Mouse (Mus musculus): ENCODE measurements around the gene Ggct. TPM values are rescaled to one million over a fixed set of nuclear protein-coding genes. Genes with fewer than 3 reads are reported as not detected.

The Ggct gene
- 10 to 100 TPM in 1 of 2 experiments, 1 to 10 TPM in 1; 7.1 to 13.2 TPM for total RNA-seq (2021)
- long read RNA-seq, experiment 1, partial matches to known transcripts: 5 of 11 reads
- long read RNA-seq, experiment 1, other reads (novel, unspliced or antisense): 0 of 11 reads
- long read RNA-seq, experiment 2, partial matches to known transcripts: 0 of 1 reads
- long read RNA-seq, experiment 2, other reads (novel, unspliced or antisense): 0 of 1 reads

DNA sequence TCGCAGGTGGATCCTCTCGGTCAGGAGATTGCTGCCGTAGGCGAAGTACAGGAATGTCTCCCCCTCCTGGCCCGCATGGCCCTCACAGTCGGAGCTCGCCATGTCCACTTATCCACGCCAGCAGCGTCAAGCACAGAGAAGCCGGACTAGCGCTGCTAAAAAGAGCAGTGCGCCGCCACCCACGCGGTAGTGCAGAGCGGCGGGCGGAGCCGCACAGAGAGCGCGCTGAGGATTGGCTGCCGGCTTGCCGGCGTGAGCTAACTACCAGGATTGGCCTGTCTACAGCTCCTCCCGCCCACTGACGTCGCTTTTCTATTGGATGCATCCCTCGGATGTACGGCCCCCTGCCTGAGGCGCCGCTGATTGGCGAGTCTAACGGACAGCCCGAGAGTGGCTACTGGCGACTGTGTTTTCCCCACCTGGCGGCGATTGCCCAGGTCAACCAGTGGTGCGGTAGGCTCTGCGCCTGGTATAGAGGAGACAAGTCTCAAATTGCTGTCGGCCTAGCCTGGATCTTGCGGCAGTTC lies at the start of gene Ggct:
Gene Ggct (minus strand): TSS at position 217 of the 527 bp plus-strand sequence.
- peak; percentile 86 to 88 for DNase-seq (ENCODE audit: low spot score in 2 of 2)

DNA sequence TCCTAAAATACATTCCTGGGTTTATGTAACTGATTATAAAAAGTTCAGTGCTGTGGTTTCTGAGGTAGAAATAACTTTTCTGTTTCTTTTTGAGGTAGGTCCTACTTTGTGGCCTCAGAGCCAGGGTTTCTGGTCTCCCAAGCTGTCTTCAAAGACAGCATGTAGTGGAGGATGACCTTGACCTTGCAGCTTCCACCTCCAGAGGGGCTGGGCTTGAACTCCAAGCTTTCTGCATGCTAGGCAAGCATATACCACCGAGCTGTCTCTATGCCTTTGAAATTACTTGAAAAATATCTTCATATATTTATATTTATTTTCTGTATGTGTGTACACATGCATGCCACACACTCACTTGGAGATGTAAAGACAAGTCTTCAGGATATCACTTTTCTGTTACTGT lies 47.3 kb upstream of the Ggct start:
- DNase-seq (ENCODE audit: low spot score in 2 of 2): no peak

GRCm38 (mm10) chr6:55039446-55039783 lies 46.7 kb upstream of the Ggct start:
- no peak for DNase-seq (ENCODE audit: low spot score in 2 of 2)

DNA sequence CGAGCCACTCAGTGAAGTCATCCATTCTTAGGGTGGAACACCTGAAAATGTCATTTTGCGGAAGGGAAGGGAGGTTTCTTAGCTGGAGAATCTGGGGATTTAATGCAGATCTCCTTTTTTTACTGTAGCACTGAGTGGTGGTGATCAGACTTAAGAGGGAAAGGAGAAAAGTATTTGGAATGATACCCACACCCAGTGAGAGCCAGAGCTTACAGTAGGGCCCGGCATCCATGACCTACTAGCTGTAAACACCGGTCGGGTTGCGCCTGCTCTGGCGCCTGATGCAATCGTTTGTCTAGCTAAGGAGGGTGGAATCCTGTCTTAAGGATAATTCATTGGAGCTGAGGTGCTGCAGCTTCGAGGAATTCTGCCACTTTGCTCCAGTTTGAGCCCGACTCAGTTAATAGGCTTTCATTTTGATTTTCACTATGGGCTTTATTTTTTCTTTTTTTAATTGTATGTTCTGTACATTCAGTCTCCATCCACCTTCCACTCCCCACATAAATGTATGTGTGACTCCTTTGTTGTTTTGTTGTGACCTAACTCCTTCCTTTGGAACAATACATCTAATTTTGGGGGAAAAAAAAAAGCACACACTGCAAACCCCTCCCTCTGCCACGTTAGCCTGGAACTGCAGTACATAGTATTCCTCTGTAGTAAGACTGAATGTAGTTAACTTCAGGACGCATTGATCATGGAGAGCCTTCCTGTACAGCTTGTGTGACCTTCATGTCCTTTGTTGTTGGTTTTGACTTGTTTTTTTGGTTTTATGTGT lies 46.1 kb upstream of the Ggct start:
- DNase-seq (ENCODE audit: low spot score in 2 of 2): no peak

GRCm38 (mm10) chr6:55037799-55038670 lies 45.3 kb upstream of the Ggct start, which contains the start of gene Gars:
Gene Gars, plus strand, starts transcription at chr6:55038007.
- peak; percentile 64 to 72 for DNase-seq (ENCODE audit: low spot score in 2 of 2)

DNA sequence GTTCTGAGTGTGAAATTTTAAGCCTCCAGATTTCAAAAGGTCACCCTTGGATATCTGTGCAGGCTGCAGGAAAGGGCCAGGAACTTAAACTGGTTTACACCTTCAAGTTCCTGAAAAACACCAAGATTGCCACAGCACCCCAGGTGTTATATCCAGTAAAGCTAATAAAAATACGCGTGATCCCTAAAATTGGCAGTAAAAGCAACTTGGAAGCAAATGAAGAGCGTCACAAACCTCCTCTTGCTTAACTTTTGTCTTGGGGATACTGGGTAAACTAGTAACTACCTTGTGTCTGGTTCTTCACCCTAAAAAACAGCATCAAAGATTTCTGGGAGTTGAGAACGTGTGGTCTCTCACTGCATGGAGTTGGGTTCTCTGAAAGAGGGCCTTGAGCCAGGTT lies 44.0 kb upstream of the Ggct start:
- DNase-seq (ENCODE audit: low spot score in 2 of 2): no peak

- no peak for DNase-seq (ENCODE audit: low spot score in 2 of 2)
These were observed 34.9 kb upstream of the Ggct start for GRCm38 (mm10) chr6:55027642-55028041.

- DNase-seq (ENCODE audit: low spot score in 2 of 2): no peak
These were observed 29.1 kb upstream of the Ggct start for GRCm38 (mm10) chr6:55021806-55022205.

DNA sequence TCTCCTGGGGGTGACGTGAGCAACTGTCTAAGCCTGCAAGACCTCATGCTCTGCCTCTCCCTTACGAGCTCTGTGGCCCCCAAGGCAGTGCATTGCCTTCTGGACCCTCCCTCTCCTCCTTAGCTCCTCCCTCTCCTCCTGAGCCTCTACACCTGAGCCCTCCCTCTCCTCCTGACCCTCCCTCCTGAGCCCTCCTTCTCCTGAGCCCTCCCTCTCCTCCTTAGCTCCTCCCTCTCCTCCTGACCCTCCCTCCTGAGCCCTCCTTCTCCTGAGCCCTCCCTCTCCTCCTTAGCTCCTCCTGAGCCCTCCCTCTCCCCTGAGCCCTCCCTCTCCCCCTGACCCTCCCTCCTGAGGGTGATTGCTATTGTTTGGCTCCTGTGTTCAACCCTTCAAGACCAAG lies 25.7 kb upstream of the Ggct start:
- no peak for DNase-seq (ENCODE audit: low spot score in 2 of 2)

DNA sequence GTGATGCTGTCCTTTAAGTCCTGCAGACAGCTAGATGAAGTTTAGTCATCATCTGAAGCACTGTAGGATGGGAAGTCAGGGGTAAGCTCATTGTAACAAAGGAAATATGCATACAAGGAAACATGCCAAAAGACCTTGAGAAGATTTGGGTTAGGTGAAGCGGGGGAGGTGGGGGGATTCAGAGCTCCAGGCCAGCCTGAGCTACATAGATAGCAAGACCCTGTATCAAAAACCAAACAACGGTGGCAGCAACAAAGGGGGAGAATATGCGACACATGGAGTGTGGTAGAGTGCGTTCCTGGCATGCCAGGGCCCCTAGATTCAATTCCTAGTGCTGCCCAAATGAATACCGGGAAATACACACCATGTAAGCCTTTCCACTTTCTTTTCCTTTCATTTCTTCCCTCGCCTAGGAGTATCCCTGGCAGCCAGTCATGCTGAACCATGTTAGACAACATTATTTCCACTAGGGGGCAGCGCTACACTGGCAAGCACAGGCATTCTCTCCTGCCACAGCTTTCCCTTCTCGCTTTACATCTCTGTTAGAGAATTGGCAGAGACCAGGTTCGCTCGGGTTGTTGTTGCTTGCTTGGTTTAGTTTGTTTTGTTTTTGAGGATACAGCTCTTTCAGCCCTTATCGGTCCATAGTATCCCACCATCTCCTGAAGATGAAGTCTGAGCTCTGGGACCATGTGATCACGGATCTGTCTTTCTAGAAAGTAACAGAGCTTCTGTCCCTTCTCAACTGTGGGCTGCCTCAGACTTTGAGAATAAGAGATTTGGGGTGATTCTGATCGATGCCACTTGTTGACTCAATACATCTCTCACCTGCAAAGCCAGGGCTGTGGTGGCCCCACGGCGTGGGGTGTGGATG lies 24.2 kb upstream of the Ggct start:
- peak in 1 of 2 experiments; percentile 28 for DNase-seq (ENCODE audit: low spot score in 2 of 2)

GRCm38 (mm10) chr6:55016236-55016635 lies 23.5 kb upstream of the Ggct start:
- no peak for DNase-seq (ENCODE audit: low spot score in 2 of 2)

DNA sequence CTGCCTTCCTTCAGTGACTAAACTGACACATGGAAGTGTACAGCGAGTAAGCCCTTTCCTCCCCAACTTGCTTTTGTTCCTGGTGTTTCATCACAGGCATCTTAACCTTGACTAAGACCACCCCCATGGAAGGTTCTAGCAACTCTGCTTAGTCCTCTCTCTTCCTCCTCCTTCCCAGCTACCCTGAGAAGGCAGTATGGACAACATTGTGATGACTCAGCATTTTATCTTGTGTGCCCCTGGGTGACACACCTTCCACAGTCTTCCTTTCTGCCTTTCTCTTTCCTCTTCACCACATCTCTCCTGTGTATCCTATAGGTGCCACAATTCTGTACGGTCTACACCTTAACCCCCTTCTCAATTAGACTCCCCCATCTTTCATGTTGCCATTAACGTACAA lies 21.4 kb upstream of the Ggct start:
- DNase-seq (ENCODE audit: low spot score in 2 of 2): no peak

GRCm38 (mm10) chr6:55012516-55012915 lies 19.8 kb upstream of the Ggct start:
- no peak for DNase-seq (ENCODE audit: low spot score in 2 of 2)

DNA sequence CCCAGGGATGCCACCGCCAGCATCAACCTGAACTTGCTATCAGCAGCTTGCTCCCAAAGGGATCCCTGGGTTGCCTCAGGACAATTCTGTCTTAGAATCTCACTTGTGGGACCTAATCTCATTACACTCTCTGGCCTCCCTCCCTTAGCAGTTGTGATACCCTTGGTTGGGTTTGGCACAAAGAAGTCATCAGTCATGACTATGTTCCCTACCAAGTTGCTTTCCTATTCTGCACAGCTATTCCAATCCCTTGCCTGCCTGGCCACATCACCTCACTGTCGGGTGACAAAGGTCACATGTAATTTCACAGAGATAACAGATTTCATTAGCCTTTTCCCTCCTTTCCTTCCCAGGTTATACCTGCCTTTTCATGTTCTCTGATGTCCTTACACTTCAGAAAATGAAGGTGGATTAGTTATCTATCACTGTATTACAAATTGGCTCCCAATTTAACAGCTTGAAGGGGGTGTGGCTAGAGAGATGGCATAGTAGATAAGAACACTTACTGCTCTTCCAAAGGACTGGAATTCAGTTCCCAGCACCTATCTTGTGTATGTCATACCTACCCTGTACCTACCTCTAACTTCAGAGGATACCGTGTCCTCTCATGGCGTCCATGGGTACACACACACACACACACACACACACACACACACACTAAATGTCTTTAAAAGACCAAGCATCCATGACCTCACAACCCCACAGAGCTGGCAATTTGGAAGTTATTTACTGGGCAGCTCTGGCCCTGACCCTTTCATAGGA lies 17.8 kb upstream of the Ggct start:
- DNase-seq (ENCODE audit: low spot score in 2 of 2): no peak

GRCm38 (mm10) chr6:55009391-55010230 lies 16.9 kb upstream of the Ggct start:
- DNase-seq (ENCODE audit: low spot score in 2 of 2): no peak

GRCm38 (mm10) chr6:55008401-55008800 lies 15.7 kb upstream of the Ggct start:
- DNase-seq (ENCODE audit: low spot score in 2 of 2): no peak

DNA sequence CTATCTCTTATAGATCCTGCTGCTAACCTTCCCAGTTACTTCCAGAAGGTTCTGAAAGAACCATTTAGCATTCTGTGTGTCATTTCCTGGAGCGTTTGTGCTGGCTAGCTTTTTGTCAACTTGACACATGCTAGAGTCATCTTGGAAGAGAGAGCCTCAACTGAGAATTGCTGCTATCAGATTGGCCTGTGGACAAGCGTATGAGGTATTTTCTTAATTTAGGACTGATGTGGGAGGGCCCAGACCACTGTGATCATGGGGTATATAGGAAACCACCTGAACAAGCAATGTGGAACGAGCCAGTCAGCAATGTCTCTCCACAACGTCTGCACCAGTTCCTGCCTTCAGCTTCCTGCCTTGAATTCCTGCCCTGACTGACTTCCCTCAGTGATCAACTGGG lies 10.8 kb upstream of the Ggct start:
- no peak for DNase-seq (ENCODE audit: low spot score in 2 of 2)

- DNase-seq (ENCODE audit: low spot score in 2 of 2): no peak
These were observed 9.7 kb upstream of the Ggct start for GRCm38 (mm10) chr6:55002438-55002837.

DNA sequence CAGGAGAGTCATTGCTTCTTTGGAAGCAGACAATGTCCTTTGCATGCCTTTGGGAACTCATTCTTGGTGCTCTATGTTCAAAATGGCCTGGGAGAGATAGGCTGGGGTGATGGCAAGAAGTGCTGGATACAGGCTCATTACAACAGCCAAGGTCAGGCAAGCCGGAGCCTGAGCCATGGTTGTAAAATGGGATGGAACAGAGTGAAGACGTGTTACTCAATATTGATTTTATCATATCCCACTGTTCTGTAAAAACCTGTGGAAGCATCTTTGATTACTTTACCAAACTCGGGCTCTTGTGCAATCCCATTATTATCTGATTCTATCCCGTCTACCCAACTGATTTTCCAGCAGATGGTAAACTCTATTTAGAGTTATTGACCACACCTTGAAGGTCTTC lies 8.6 kb upstream of the Ggct start:
- no peak for DNase-seq (ENCODE audit: low spot score in 2 of 2)
